Mouse (Mus musculus): ENCODE results near the gene Cfap161. TPM values are rescaled to one million over a fixed set of nuclear protein-coding genes. Genes with fewer than 3 reads are reported as not detected.

Cfap161 gene
- polyA plus RNA-seq, 2 experiments, result 0.08 TPM; not detected in 1

DNA sequence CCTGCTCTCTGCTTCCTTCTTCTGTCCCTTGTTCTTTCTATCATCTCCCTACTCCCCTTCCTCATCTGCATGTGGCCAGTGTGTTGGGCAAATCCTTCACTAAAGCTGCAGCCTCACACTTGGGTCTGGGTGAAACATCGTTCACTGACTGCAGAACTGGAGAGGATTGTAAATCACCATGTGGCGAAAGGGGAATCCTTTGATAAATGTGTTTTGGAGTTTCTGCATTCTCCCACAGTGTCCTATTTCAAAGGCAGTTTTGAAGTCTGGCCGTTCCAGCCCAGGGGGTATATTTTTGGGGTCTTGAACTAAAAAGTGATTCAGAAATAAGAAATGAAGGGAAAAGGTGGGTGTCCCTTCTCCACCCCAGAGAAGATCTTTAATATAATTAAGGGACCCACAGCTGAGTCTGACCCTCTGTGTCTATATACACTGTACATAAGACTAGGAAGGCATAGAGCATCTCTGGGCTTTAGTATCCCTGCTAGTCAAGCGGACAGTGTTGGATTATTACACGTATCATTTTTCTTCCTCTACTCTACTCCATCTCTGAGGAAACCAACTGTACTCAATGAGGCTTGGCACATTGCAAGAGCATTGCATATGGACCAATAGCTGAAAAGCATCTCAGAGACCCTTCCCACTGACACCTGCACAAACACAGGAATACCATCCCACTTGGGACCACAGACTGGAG, 67.6 kb downstream of the Cfap161 start:
- no peak overlapping the region for H3K4me3 ChIP-seq (ENCODE audit: insufficient read depth in 1 of 2, low read depth in 2 of 2, low read length in 2 of 2)
- no peaks in the 10 kb centered on the region for H3K4me1 ChIP-seq (replicated peaks; ENCODE audit: control insufficient read depth in 2 of 2, insufficient read depth in 2 of 2, low read length in 1 of 2)
- DNase-seq (ENCODE audit: low read depth in 3 of 3, low spot score in 3 of 3) (no peak), ATAC-seq (ENCODE audit: insufficient read depth) (no peak)
- no peaks in the 10 kb centered on the region for H3K9me3 ChIP-seq (ENCODE audit: control insufficient read depth, low read length)
- H3K27ac ChIP-seq, result no peak overlapping the region
- TF ChIP-seq EP300 (IDR thresholded peaks at IDR 0.05; ENCODE audit: low read depth), result no peak
- no peak for TF ChIP-seq CTCF (IDR thresholded peaks at IDR 0.05; ENCODE audit: low read depth)
- no peaks in the 10 kb centered on the region for H3K27me3 ChIP-seq (ENCODE audit: control insufficient read depth, insufficient read depth, low read length)
- no peaks in the 10 kb centered on the region for H3K36me3 ChIP-seq (replicated peaks; ENCODE audit: control insufficient read depth, insufficient read depth, low read depth)
- no peak overlapping the region for H3K4me2 ChIP-seq (ENCODE audit: low read depth)
- 55% methylated on average over 5 of the region's 5 CpGs for WGBS (ENCODE audit: insufficient replicate concordance)
- H3K9ac ChIP-seq (replicated peaks), result no peak overlapping the region

- H3K4me1 ChIP-seq (replicated peaks; ENCODE audit: control insufficient read depth in 2 of 2, insufficient read depth in 2 of 2, low read length in 1 of 2), result no peaks in the 10 kb centered on the region
- no peak overlapping the region for H3K27ac ChIP-seq
- H3K36me3 ChIP-seq (replicated peaks; ENCODE audit: control insufficient read depth, insufficient read depth, low read depth), result no peaks in the 10 kb centered on the region
- TF ChIP-seq EP300 (IDR thresholded peaks at IDR 0.05; ENCODE audit: low read depth), result no peak
- TF ChIP-seq CTCF (IDR thresholded peaks at IDR 0.05; ENCODE audit: low read depth), result no peak
- no peak overlapping the region for H3K4me2 ChIP-seq (ENCODE audit: low read depth)
- no peak overlapping the region for H3K4me3 ChIP-seq (ENCODE audit: insufficient read depth in 1 of 2, low read depth in 2 of 2, low read length in 2 of 2)
- ATAC-seq (ENCODE audit: insufficient read depth) (no peak), DNase-seq (ENCODE audit: low read depth in 3 of 3, low spot score in 3 of 3) (no peak)
- H3K9ac ChIP-seq (replicated peaks), result no peak overlapping the region
- no peaks in the 10 kb centered on the region for H3K27me3 ChIP-seq (ENCODE audit: control insufficient read depth, insufficient read depth, low read length)
- H3K9me3 ChIP-seq (ENCODE audit: control insufficient read depth, low read length), result no peaks in the 10 kb centered on the region
These were observed 68.9 kb downstream of the Cfap161 start for GRCm38 (mm10) chr7:83725801-83726200.

DNA sequence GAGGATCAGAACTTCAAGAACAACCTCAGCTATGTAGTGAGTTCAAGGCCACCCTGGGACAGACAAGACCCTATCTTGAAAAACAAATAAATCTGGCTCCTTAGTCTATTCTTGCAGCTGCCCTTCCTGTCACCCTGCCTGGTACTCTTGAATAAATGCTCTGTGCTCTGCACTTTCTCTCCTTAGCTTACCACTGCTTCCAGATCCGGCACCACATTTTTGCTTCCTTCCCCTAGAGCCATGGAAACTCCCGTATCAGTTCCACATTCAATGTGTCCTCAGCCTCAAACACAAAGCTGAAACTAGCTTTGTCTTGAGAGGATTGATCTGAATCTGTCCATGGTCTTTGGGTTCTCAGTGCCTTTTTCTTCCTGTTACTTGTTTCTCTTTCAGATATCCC, 70.1 kb downstream of the Cfap161 start:
- 45% methylated on average over 2 of the region's 2 CpGs for WGBS (ENCODE audit: insufficient replicate concordance)
- ATAC-seq (ENCODE audit: insufficient read depth) (no peak), DNase-seq (ENCODE audit: low read depth in 3 of 3, low spot score in 3 of 3) (no peak)
- H3K36me3 ChIP-seq (replicated peaks; ENCODE audit: control insufficient read depth, insufficient read depth, low read depth), result no peaks in the 10 kb centered on the region
- H3K9me3 ChIP-seq (ENCODE audit: control insufficient read depth, low read length), result no peaks in the 10 kb centered on the region
- H3K4me2 ChIP-seq (ENCODE audit: low read depth), result no peak overlapping the region
- TF ChIP-seq EP300 (IDR thresholded peaks at IDR 0.05; ENCODE audit: low read depth), result no peak
- TF ChIP-seq CTCF (IDR thresholded peaks at IDR 0.05; ENCODE audit: low read depth), result no peak
- no peak overlapping the region for H3K9ac ChIP-seq (replicated peaks)
- no peaks in the 10 kb centered on the region for H3K27me3 ChIP-seq (ENCODE audit: control insufficient read depth, insufficient read depth, low read length)
- no peak overlapping the region for H3K27ac ChIP-seq
- H3K4me1 ChIP-seq (replicated peaks; ENCODE audit: control insufficient read depth in 2 of 2, insufficient read depth in 2 of 2, low read length in 1 of 2), result no peaks in the 10 kb centered on the region
- no peak overlapping the region for H3K4me3 ChIP-seq (ENCODE audit: insufficient read depth in 1 of 2, low read depth in 2 of 2, low read length in 2 of 2)

Other genes with a start within 250 kb of the Cfap161 start
- gene Tmc3, start 210.0 kb downstream of the Cfap161 start, polyA plus RNA-seq (2012; rRNA removed), result 0.14 and 0.17 TPM in 2 replicates
- gene Tmc3, start 210.0 kb downstream of the Cfap161 start, polyA plus RNA-seq (2014; fragmentation: Nextera tagmentation; extraction: Ambion mirVana), result 0.18 and 0.24 TPM in 2 replicates
- 4.9 and 5.3 TPM in 2 replicates for gene Stard5, start 162.9 kb downstream of the Cfap161 start, polyA plus RNA-seq (2012; rRNA removed)
- gene Stard5, start 162.9 kb downstream of the Cfap161 start, polyA plus RNA-seq (2014; fragmentation: Nextera tagmentation; extraction: Ambion mirVana), result 7.5 and 8.9 TPM in 2 replicates
- gene Il16, start 49.2 kb downstream of the Cfap161 start, polyA plus RNA-seq (2012; rRNA removed), result 1.9 and 2.3 TPM in 2 replicates
- gene Il16, start 49.2 kb downstream of the Cfap161 start, polyA plus RNA-seq (2014; fragmentation: Nextera tagmentation; extraction: Ambion mirVana), result 2.8 and 3.8 TPM in 2 replicates
- 16.7 and 18.6 TPM in 2 replicates for gene Tlnrd1, start 89.4 kb upstream of the Cfap161 start, polyA plus RNA-seq (2012; rRNA removed)
- gene Tlnrd1, start 89.4 kb upstream of the Cfap161 start, polyA plus RNA-seq (2014; fragmentation: Nextera tagmentation; extraction: Ambion mirVana), result 9.9 and 12.6 TPM in 2 replicates
- 7.8 and 12.0 TPM in 2 replicates for gene Mesd, start 89.6 kb upstream of the Cfap161 start, polyA plus RNA-seq (2012; rRNA removed)
- gene Mesd, start 89.6 kb upstream of the Cfap161 start, polyA plus RNA-seq (2014; fragmentation: Nextera tagmentation; extraction: Ambion mirVana), result 43.0 and 44.2 TPM in 2 replicates

Data from liver, embryonic 14.5 days (tissue).